Mouse (Mus musculus): Measurements from ENCODE around the gene Eif4b. TPM values are rescaled to one million over a fixed set of nuclear protein-coding genes. Genes with fewer than 3 reads are reported as not detected.
"Not testable (repeated sequence)": the region's sequence is repeated elsewhere in the genome, so short reads cannot be mapped to it uniquely, and the experiment has no call there.

The Eif4b gene
- total RNA-seq, 2 experiments from 2014 or later, result 187 to 246 TPM

DNA sequence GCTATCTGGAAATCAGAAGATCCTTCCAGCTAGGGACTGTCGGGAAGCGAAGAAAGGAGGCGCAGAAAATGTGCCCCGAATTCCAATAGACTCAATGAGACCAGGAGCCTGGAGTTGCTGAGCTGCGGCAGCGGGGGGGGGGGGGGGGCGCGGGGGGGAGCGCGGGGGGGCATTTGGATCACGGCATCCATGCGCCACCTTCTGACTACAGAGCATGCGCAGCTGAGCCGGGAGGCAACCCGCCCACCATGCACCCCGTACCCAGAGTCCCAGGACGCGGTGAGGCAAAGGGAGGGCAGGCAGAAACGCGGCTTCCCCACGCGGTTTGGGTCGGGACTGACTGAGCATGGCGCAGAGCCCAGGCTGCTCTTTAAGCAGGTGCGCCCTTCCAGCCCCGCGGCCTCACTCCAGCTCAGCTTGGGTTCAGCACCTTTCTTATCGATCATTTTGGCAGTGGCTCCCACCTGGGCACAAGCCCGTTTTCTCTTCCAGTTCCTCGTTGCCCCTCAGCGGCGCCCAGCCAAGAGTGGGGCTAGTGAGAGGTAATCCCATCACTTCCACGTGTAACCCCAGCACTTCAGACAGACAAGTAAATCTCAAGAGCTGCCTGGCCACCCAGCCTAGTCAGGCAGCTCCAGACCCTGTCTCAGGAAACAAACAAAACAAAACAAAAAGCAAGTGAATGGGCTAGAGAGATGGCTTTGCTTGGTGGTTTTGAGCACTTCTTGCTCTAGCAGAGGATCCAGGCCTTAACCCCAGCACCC lies 21.5 kb upstream of the Eif4b start:
- Histone ChIP-seq H3K4me3 (peak overlapping the region; percentile 71), H3K27ac (no peak overlapping the region)
- peak; percentile 53 for DNase-seq
- no peak for TF ChIP-seq CTCF (IDR thresholded peaks at IDR 0.05)
- intact Hi-C loops (cut with DNase I), result no loop called here

DNA sequence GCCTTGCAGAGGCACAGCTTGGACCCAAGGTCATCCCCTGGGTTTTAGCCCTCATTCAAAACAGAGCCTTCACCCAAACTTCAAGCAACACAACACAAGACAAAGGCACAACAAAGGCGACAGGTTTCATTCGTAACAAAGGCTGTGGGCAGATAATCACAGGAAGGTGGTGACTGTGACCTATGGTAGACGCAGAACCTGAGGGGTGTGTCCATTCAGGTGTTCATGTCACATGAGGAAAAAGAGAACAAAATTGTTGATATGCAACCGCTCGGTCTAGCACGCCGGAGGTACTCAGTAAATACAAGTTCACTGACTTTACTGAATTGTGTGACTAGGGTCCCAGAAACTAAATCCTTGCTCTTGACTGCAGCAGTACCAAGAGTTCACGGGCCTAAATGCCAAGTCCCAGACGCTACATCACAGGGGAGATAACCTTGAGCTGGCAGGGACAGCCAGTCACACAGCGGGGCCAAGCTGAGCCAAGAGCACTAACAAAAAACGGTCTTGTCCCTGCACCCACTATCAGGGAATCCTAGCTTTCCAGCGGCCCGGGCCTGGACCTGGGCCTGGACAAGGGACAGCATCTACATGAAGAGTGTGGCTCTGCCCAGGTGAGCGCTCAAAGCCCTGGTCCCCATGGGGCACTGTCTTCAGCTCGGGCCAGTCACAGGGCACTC lies 16.9 kb upstream of the Eif4b start:
- no peak for TF ChIP-seq CTCF (IDR thresholded peaks at IDR 0.05)
- intact Hi-C loops (cut with DNase I), result no loop called here
- no peak for DNase-seq

DNA sequence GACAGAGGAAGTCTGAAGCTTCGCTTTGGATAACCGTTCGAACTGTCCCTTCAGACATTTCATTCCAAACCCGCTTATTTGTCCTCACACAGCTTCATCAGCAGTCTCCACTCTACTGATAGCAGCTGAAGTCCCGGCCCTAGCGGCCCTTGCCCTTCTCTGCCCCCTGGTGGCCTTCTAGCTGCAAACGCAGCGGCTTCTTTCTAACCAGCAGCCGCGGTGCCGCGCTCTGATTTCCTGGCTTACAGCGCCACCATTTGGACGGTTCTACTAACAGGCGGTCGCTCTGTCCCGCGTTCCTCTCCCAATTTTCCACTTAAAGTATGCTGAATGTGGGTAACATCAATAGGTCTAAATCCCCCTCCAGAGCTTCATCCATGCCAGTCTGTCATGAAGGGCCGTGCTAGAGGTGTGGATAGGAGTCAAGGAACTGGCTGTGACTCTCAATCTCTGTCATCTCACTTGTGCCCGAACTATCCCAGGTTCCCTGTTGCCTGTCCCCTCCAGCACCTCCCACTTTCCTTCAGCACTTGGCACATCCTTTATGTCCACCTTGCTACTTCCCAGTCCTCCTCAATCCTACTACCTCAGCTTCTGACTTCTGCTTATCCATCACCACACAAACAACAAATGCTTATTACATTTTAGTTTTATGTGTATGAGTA lies 7.8 kb upstream of the Eif4b start:
- Histone ChIP-seq H3K4me3 (no peak overlapping the region), H3K27ac (no peak overlapping the region)
- intact Hi-C loops (cut with DNase I), result loop anchor here (1.0 to 5.0 kb wide), 3 partner anchors 77 to 547 kb away; no protein-coding TSS in a partner anchor
- DNase-seq, result peak; percentile 94
- no peak for TF ChIP-seq CTCF (IDR thresholded peaks at IDR 0.05)

More for the DNA sequence above, 16.9 kb upstream of the Eif4b start:
- no peak overlapping the region for H3K27ac ChIP-seq
- no peak overlapping the region for H3K4me3 ChIP-seq

DNA sequence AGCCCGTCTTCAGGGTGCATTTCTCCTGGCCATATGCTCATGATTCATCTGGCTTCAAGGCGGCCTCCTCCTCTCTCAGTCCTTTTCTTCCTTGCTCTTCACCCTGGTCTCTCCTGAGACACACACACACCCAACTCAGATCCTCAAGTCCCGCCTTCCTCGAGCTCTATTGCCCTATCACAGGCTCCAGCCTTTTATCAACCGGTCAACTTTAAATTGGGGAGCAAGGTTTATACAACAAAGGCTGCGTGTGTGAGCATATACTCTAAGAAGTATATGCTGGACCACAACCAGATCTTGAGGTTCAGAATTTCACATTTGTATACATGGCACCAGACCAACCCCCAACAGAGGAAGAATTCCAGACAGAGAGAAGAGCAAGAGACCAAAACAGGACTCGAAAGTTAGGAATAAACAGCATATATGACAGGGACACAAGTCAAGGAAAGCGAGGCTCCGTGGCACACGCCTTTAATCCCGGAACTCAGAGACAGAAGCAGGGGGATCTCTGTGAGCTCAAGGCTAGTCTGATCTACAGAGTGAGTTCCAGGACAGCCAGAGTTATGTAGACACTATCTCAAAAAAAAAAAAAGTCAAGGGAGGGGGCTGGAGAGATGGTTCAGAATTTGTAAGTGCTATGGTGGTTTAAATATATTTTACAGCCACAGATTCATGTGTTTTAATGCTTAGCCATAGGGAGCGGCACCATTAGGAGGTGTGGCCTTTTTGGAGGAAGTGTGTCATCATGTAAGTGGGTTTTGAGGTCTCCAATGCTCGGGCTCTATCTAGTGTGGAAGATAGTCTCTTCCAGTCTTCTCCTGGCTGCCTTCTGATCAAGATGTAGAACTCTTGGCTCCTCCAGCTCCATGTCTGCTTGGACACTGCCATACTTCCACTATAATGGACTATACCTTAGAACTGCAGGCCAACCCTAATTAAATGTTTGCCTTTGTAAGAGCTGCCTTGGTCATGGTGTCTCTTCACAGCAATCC lies 2.8 kb upstream of the Eif4b start:
- intact Hi-C loops (cut with DNase I), result loop anchor here (5.0 to 10.0 kb wide), 2 partner anchors 748 to 1456 kb away; partner anchors contain the start of gene Dazap2
- Histone ChIP-seq H3K4me3 (no peak overlapping the region), H3K27ac (no peak overlapping the region)
- no peak for DNase-seq
- no peak for TF ChIP-seq CTCF (IDR thresholded peaks at IDR 0.05)

DNA sequence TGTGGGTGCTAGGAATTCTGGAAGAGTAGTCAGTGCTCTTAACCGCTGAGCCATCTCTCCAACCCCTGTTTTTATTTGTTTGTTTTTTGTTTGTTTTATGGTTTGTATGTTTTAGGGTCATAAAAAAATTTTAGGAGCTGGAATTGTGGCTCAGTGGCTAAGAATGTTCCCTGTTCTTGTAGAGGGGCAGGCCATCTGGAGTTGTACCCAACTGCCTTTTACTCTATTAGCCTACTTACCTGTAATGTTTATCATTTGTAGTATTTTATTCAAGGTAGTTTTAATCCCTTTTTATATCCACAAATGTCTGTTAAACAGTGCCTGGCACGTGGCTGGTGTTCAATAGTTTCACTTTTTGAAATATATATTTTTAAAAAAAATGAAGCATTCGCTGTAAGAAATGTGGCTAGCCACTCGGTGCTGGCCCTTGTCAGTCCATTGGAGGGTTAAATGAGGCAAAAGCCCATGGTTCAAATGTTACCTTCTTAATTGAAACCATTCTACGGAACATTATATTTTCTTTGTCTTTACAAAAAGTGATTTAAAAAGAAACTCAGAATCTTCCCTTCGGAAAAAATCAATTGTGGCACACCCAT lies 512 bp upstream of the Eif4b start:
- DNase-seq, result no peak
- intact Hi-C loops (cut with DNase I), result loop anchor here (5.0 to 10.0 kb wide), 2 partner anchors 751 to 1458 kb away; partner anchors contain the start of gene Dazap2
- no peak for TF ChIP-seq CTCF (IDR thresholded peaks at IDR 0.05)
- H3K4me3 ChIP-seq, result peak overlapping the region; percentile 90
- peak overlapping the region; percentile 98 for H3K27ac ChIP-seq

DNA sequence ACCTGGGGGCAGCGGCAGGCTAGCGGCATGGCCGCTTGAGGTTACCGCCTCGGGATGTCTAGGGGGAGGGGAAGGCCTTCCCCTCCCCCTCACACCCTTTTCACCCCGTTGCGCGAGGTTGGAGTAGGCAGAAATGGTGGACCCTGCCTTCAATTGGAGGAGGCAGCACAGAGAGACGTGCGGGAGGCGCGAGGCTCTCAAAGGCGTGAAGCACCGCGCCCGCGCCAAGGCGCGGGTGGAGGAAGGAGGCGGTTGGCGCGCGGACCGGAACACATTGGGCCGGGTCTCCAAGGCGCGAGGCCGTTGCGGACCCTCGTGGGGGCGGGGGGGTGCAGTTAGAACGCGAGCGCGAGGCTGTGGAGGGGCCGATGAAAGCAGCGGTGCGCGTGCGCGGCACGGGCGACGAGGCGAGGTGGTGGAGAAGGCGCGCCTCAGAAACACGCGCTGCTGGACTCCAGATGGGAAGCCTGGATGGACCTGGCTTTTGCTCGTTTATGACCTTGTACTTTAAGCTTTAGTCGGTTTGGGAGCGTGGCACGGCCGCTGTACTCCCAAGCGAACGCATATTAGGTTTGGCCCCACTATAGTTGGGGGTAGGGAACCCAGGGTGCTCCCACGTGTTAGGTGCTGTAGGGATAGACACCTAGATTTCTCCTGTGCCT lies 628 bp downstream of the Eif4b start:
- Histone ChIP-seq H3K4me3 (peak overlapping the region; percentile 90), H3K27ac (peak overlapping the region; percentile 98)
- peak; percentile 79 for DNase-seq
- intact Hi-C loops (cut with DNase I), result loop anchor here (5.0 to 10.0 kb wide), 2 partner anchors 752 to 1459 kb away; partner anchors contain the start of gene Dazap2
- no peak for TF ChIP-seq CTCF (IDR thresholded peaks at IDR 0.05)

DNA sequence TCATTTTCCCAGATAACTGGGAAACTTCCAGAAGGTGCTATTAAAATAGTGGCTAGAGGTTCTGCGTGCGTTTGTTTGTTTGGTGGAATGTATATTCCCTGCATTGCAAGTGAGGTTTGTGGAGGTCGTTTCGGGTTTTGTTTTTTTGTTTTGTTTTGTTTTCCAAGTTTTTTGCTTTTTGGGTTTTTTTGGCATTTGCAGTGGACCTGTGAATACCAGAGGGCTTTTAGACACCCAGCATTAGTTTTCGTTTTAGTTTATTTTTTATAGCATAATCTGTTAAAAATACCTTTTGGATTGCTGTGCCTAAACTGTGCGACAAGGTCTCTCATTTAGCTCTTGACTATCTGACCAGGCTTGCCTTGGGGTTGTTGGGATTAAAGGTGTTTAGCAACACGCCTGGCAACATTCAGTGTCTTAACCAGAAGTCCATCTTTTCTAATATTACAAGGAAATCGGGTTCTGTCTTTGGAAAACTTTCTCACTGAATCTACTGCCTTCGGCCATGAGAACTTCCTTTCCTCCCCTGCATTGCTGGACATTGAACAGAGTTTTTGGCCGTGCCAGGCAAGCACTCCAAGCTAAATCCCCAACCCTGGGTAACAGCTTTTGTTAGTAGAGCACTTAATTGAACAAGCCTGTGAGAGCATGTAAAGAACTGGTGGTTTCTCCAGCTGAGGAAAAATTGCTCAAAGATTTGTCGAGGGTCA lies 1.5 kb downstream of the Eif4b start:
- DNase-seq, result no peak
- peak overlapping the region; percentile 98 for H3K27ac ChIP-seq
- peak overlapping the region; percentile 90 for H3K4me3 ChIP-seq
- intact Hi-C loops (cut with DNase I), result loop anchor here (5.0 to 10.0 kb wide), 2 partner anchors 753 to 1460 kb away; partner anchors contain the start of gene Dazap2
- TF ChIP-seq CTCF (IDR thresholded peaks at IDR 0.05), result no peak

DNA sequence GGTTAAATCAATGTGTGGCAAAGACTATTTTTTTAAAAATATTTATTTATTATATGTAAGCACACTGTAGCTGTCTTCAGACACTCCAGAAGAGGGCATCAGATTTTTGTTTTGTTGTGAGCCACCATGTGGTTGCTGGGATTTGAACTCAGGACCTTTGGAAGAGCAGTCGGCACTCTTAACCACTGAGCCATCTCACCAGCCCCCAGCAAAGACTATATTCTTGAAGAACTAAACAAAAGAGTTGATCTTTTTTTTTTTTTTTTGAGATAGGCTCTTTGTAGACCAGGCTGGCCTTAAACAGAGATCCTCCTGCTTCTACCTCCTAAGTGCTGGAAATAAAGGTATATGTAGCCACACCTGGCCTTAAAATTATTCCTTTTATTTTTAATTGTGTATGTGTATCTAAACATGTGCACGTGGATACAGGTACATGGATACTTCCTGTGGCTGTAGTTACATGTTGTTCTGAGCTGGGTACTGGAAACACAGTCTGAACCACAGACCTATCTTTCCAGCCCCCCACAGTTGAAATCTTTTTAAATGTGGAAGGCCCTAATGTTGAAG lies 3.6 kb downstream of the Eif4b start:
- intact Hi-C loops (cut with DNase I), result loop anchor here (2.0 to 10.0 kb wide), 2 partner anchors 22 to 1462 kb away; partner anchors contain the start of gene Dazap2
- no peak for DNase-seq
- no peak overlapping the region for H3K4me3 ChIP-seq
- H3K27ac ChIP-seq, result no peak overlapping the region
- no peak for TF ChIP-seq CTCF (IDR thresholded peaks at IDR 0.05)

DNA sequence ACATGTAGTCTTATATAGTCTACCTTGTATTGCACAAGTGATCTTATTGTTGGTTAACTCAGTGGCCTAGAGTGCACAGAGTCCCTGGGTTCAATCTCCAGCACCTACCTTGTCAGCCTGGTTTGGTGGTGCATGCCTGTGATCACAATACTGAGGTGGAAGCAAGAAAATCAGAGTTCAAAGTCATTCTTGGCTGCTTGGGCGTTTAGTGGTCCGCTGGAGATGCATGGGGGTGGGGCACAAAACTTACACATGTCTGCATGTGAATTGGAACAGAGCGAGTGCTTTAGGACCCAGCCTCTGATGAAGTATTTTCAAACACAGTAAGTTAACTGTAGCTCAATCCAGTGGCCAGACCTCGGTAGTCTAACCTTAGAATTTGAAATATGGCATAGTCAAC lies 5.6 kb downstream of the Eif4b start:
- no peak overlapping the region for H3K4me3 ChIP-seq
- DNase-seq, result no peak
- intact Hi-C loops (cut with DNase I), result loop anchor here (10.0 kb wide), 1 partner anchor 1464 kb away; the partner anchor contains the start of gene Dazap2
- no peak overlapping the region for H3K27ac ChIP-seq
- TF ChIP-seq CTCF (IDR thresholded peaks at IDR 0.05), result no peak

DNA sequence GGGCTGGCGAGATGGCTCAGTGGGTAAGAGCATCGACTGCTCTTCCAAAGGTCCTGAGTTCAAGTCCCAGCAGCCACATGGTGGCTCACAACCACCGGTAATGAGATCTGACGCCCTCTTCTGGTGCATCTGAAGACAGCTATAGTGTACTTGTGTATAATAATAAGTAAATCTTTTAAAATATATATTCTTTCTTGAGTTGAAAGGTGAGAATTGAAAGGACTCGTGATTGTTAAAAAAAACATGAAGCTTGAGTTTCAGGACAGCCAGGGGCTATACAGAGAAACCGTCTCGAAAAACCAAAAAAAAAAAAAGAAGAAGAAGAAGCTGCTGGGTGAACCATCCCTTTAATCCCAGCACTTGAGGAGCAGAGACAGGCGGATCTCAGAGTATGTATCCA lies 6.4 kb downstream of the Eif4b start:
- not testable (repeated sequence) for H3K4me3 ChIP-seq, DNase-seq, H3K27ac ChIP-seq
- intact Hi-C loops (cut with DNase I), result loop anchor here (10.0 kb wide), 1 partner anchor 1465 kb away; the partner anchor contains the start of gene Dazap2

Measured in gastrocnemius, adult 2 months (tissue).